ENCODE assay signal across 8 mouse cellular contexts in genomic region chr11:87986141-87986741, GRCm38 (mm10). TPM values are rescaled to one million over a fixed set of nuclear protein-coding genes. Genes with fewer than 3 reads are reported as not detected.
DNase-seq lines count a peak whose midpoint lies in the region; ATAC-seq and TF ChIP-seq lines count a peak whose summit lies in the region.

No protein-coding gene starts in this region.

- H3K27ac ChIP-seq in forebrain, embryonic 16.5 days (ENCODE audit: low read length): peak overlapping the region; percentile 84
- H3K27ac ChIP-seq in hindbrain, embryonic 10.5 days: peak overlapping the region; percentile 99

- no peaks in the 10 kb centered on the region for H3K9me3 ChIP-seq in forebrain, embryonic 16.5 days (ENCODE audit: control insufficient read depth, low read length)
- H3K9me3 ChIP-seq in hindbrain, embryonic 10.5 days: no peaks in the 10 kb centered on the region

- WGBS in forebrain, embryonic 16.5 days: 1% methylated on average over 12 of the region's 13 CpGs
- WGBS in hindbrain, embryonic 10.5 days: 3% methylated on average over 13 of the region's 13 CpGs

- H3K36me3 ChIP-seq in forebrain, embryonic 16.5 days (ENCODE audit: control insufficient read depth, insufficient read depth): peaks cover 2% of the 10 kb centered on the region; the same call in 1 of the 2 replicates
- H3K36me3 ChIP-seq in hindbrain, embryonic 10.5 days: peaks cover 42% of the 10 kb centered on the region

- H3K4me3 ChIP-seq in forebrain, embryonic 16.5 days (replicated peaks; ENCODE audit: low read length): peak overlapping the region; percentile 94
- H3K4me3 ChIP-seq in hindbrain, embryonic 10.5 days: peak overlapping the region; percentile 100

- H3K27me3 ChIP-seq in Patski: no peaks in the 10 kb centered on the region
- no peaks in the 10 kb centered on the region for H3K27me3 ChIP-seq in forebrain, embryonic 16.5 days (replicated peaks; ENCODE audit: control insufficient read depth, insufficient read depth, low read length)
- H3K27me3 ChIP-seq in hindbrain, embryonic 10.5 days (ENCODE audit: insufficient read depth, poor library complexity, severe bottlenecking): no peaks in the 10 kb centered on the region

- ATAC-seq in Patski: peak; percentile 18
- ATAC-seq in forebrain, embryonic 16.5 days: no peak
- peak; percentile 26; the same call in 1 of the 2 replicates for ATAC-seq in megakaryocyte, adult 5-6 weeks (ENCODE audit: poor library complexity, severe bottlenecking)
- no peak for ATAC-seq in monocyte, adult 5-6 weeks (replicated peaks; ENCODE audit: insufficient number of reproducible peaks, low FRiP score, low TSS enrichment, poor library complexity, severe bottlenecking)

- in situ Hi-C loops in Patski (cut with MboI; ENCODE audit: low pct_unique_long_range_greater_than_20kb): loop anchor here (5.0 kb wide), 1 partner anchor 61 kb away; the partner anchor contains the start of gene Srsf1

- H3K4me2 ChIP-seq in forebrain, embryonic 16.5 days (ENCODE audit: low read length): peak overlapping the region; percentile 94

- H3K9ac ChIP-seq in forebrain, embryonic 16.5 days (replicated peaks; ENCODE audit: low read depth, low read length): peak overlapping the region; percentile 94

- CTCF ChIA-PET in Patski (lab: Charles Lee): interaction anchor here (1.1 to 4.2 kb wide), 5 partner anchors 9 to 218 kb away, joined by 3 to 24 read pairs (median 7); partner anchors contain the start of gene Mrps23

- DNase-seq in Patski (ENCODE audit: low read depth, low spot score): no peak
- DNase-seq in cerebellum, adult 8-10 months: peak; percentile 76
- DNase-seq in hindbrain, embryonic 10.5 days (ENCODE audit: low spot score): peak; percentile 60
- peak; percentile 41 to 50 for DNase-seq in left cerebral cortex, adult 18-20 months (ENCODE audit: low spot score in 2 of 2)
- peak; percentile 48 for DNase-seq in skeletal muscle tissue, adult 2 months (ENCODE audit: low read depth, low spot score)

- TF ChIP-seq CTCF in Patski (IDR thresholded peaks at IDR 0.05): no peak

- H3K4me1 ChIP-seq in forebrain, embryonic 16.5 days (replicated peaks; ENCODE audit: control insufficient read depth, insufficient read depth, low read length): peaks cover 31% of the 10 kb centered on the region
- H3K4me1 ChIP-seq in hindbrain, embryonic 10.5 days (replicated peaks): peaks cover 44% of the 10 kb centered on the region

- POLR2A ChIA-PET in Patski (lab: Charles Lee): interaction anchor here (0.8 to 1.6 kb wide), 2 partner anchors 38 to 66 kb away, joined by 3 to 5 read pairs; no protein-coding TSS in a partner anchor

RNA-seq across cellular contexts. Expression of gene Dynll2, which starts 1.1 kb away (rescaled TPM):
- 150 TPM for polyA plus RNA-seq in Patski (2021)
- 31.8 and 43.1 TPM in 2 replicates for polyA plus RNA-seq in forebrain, embryonic 16.5 days (2015; fragmentation: Nextera tagmentation; extraction: Ambion mirVana)
- 29.4 and 39.9 TPM in 2 replicates for polyA plus RNA-seq in hindbrain, embryonic 10.5 days (2016; fragmentation: Nextera tagmentation; extraction: Ambion mirVana)
- 100 to 1,000 TPM; 636 to 646 TPM for total RNA-seq in left cerebral cortex, adult 18-20 months (2021)
- 6.8 and 8.1 TPM in 2 replicates for total RNA-seq in megakaryocyte, adult 5-6 weeks (2015)
- total RNA-seq in megakaryocyte, adult 5-6 weeks (2017): 4.4 and 8.8 TPM in 2 replicates
- 10.6 to 15.0 TPM (median 12.3 TPM) in 3 replicates for total RNA-seq in monocyte, adult 5-6 weeks (2017)

Comparison
In these comparisons a context has a peak if more than half of its experiments do, and no peak if none do; other contexts are left out.
1. ATAC-seq: peak in Patski (single experiment) and megakaryocyte, adult 5-6 weeks (single experiment); none in forebrain, embryonic 16.5 days (single experiment) and monocyte, adult 5-6 weeks (single experiment).
2. RNA of gene Dynll2, which starts 1.1 kb away (total RNA-seq): 636 to 646 TPM in left cerebral cortex, adult 18-20 months; 10.6 to 15.0 TPM in monocyte, adult 5-6 weeks and 4.4 to 8.8 TPM in megakaryocyte, adult 5-6 weeks; every median in the first group is over 10 times any median in the second.